Mouse (Mus musculus) heart, postnatal 36 days (tissue): ENCODE results near the gene Tmem259. TPM values are rescaled to one million over a fixed set of nuclear protein-coding genes. Genes with fewer than 3 reads are reported as not detected.

Source experiments
- DNase-seq, 2 experiments: peaks; one replicate each; pipeline ENCODE4 v3.0.0; 2021 to 2022
- intact Hi-C: fragments of 180-260 bp; cut with DNase I; formaldehyde crosslinking; loops from one replicate; pipeline ENCODE4 v1.15.1; 2025
- total RNA-seq, 2 experiments: library from RNA; stranded (reverse); gene quantifications; 2 replicates each; pipeline ENCODE4 v1.2.3; 2021

Tmem259 gene
- total RNA-seq, 2 experiments from 2014 or later = 107 to 120 TPM

DNA sequence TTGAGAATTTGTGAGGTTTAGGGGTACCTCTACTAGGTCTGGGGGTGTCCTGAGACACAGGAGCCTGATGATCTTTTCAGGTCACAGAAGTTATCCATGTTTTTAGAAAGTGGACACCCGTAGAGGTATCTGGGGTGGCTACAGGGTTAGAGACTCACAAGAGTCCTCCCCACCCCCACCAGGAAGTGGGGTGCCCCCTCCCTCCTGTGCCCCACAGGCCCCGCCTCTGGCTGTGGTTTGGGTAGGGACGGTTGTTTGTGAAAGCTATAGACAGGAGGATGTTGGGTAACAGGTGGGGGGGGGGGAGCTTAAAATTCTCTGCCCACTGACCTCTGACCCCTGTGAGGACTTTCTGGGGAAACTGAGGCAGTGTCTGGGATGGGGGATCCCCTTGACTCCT lies 33.2 kb upstream of the Tmem259 start:
- peak in 1 of 2 experiments; percentile 55 for DNase-seq
- intact Hi-C loops = no loop called here

DNA sequence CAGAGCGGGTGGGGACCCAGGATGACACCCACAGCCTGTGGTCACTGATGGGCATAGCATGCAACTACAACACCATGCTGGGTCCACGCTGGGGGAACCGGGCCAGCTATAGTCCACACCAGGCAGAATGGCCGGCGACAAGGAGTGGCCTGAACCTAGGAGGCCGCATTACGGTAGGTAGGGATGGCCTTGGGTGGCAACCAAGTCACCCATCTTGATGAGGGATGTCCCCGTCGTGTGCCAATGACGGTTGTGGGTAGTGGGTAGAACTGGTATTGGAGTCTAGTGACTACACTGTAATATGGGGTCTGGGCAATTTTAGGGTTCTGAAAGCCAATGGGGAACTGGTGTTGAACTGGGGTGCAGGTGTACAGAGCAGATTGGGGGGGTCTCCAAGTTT lies 32.8 kb upstream of the Tmem259 start:
- intact Hi-C loops = no loop called here
- no peak for DNase-seq

DNA sequence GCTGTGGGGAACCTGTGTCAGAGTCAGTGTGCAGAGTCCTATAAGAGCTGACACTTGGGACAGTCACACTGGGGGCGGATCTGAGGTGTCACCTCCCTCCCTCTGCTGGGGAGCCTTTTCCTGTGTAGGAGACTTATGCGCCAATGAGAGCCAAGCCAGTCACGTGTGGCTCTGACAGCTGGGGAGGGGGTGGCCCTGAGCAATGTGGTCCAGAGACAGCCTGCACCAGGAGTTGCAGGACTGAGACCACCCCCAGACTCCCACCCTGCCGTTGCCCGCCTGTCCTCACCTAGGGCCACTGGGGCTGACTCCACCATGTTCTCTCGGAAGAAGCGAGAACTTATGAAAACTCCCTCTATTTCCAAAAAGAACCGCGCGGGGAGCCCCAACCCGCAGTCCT lies 32.4 kb upstream of the Tmem259 start, which contains the start of gene Arhgap45:
Gene Arhgap45 (plus strand): TSS at position 143 of the 400 bp plus-strand sequence.
- intact Hi-C loops = no loop called here
- peak in 1 of 2 experiments; percentile 38 for DNase-seq

DNA sequence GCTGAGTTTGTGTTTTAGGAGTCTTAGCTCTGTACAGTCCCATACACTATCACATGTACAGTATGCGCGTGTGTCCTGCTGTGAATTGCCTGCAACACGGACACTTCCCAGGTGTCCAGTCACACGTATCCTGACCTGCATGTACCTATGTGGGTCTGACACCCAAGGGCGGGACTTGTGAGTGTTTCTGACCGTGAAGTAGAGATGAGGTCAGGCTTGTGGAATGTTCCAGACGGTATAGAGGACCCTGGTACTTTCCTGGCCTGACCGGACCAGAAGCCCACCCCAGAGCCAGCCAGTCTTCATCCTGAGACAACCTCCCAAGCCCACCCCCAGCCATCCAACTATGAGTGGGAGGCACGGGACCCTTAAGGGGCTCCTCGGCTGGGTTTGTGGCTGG lies 31.5 kb upstream of the Tmem259 start:
- intact Hi-C loops = no loop called here

DNA sequence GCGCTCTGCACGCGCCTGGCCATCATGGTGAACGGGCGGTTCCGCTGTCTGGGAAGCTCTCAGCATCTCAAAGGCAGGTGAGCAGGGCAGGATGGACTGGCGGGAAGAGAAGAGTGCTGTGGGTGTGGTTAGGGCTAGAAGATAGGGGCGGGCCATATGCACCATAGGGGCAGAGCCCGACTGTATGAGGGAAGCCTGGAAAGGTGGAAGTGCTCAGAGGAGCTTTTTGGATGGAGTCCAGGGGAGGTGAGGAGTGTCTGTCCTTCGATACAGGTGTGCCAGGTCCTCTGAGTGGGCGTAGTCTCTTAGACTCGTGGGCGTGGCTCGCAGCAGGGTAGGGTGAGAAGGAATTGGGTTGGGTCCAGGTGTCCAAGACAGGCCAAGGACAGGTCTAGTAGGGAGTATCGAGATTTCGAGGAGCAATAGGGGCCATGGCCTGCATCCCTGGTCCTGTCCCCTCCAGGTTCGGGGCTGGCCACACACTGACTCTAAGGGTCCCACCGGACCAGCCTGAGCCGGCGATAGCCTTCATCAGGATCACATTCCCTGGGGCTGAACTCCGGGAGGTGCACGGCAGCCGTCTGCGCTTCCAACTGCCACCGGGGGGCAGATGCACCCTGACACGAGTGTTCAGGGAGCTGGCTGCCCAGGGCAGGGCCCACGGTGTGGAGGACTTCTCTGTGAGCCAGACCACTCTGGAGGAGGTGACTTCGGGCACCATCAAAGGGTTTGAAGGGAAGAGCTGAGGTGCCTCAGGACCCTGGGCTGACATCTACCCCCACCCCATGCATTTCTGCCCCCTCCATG lies 30.6 kb upstream of the Tmem259 start:
- intact Hi-C loops = no loop called here
- DNase-seq = no peak

More for the DNA sequence above, 31.5 kb upstream of the Tmem259 start:
- DNase-seq = no peak

- intact Hi-C loops = no loop called here
- no peak for DNase-seq
Measured at GRCm38 (mm10) chr10:80013609-80014008, 29.5 kb upstream of the Tmem259 start.

DNA sequence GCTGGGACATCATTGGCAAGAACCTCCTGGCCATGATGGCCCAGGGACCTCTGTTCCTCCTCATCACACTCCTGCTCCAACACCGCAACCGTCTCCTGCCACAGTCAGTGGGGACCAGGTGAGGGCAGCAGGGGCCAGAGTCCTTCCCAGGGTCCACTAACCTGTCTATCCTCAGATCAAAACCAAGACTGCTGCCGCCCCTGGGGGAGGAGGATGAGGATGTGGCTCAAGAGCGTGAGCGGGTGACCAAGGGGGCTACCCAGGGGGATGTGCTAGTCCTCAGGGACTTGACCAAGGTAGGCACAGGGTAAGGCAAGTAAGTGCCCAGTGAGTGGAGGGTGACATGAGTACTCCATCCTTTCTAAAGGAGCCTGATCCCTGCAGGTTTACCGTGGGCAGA lies 27.6 kb upstream of the Tmem259 start:
- no peak for DNase-seq
- intact Hi-C loops = no loop called here

- DNase-seq = no peak
- intact Hi-C loops = no loop called here
Measured at GRCm38 (mm10) chr10:80004233-80004705, 20.1 kb upstream of the Tmem259 start.

GRCm38 (mm10) chr10:80003374-80004232 lies 19.5 kb upstream of the Tmem259 start:
- peak in 1 of 2 experiments; percentile 33 for DNase-seq
- intact Hi-C loops = loop anchor here (2.0 kb wide), 1 partner anchor 31 kb away; no protein-coding TSS in a partner anchor

DNA sequence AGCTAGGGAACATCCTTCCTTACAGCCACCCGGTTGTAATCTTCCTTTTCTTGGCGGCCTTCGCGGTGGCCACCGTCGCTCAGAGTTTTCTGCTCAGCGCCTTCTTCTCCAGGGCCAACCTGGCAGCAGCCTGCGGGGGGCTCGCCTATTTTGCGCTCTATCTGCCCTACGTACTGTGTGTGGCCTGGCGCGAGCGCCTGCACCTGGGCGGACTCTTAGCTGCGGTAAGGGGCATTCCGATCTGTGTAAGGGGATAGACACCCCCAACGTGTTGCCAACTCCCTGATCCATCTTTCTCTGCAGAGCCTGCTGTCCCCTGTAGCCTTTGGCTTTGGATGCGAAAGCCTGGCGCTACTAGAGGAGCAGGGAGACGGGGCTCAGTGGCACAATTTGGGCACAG lies 18.7 kb upstream of the Tmem259 start:
- DNase-seq = no peak
- intact Hi-C loops = loop anchor here (2.0 kb wide), 1 partner anchor 32 kb away; no protein-coding TSS in a partner anchor

DNA sequence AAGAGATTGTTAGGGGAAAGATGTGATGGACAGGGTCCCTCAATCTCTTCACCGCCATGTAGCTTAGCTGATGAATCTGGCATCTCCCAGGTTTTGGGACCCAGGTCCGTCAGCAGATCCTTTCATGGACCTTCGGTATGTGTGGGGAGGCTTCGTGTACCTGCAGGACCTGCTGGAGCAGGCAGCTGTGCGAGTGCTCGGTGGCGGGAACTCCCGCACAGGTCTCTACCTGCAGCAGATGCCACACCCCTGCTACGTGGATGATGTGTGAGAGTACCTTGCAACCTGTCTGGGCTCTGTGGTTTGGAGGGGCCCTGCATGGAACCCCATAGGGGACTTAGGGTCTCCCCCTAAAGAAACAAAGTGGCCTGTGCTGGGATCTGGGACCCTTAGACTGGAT lies 17.8 kb upstream of the Tmem259 start:
- DNase-seq = no peak
- intact Hi-C loops = loop anchor here (2.0 kb wide), 1 partner anchor 33 kb away; no protein-coding TSS in a partner anchor

- intact Hi-C loops = loop anchor here (10.0 kb wide), 1 partner anchor 697 kb away; no protein-coding TSS in a partner anchor
- peak; percentile 43 to 57 for DNase-seq
Measured at GRCm38 (mm10) chr10:79997819-79998218, 13.7 kb upstream of the Tmem259 start.

- intact Hi-C loops = loop anchor here (10.0 kb wide), 1 partner anchor 698 kb away; no protein-coding TSS in a partner anchor
- DNase-seq = peak; percentile 60 to 78
Measured at GRCm38 (mm10) chr10:79997034-79997760, 13.1 kb upstream of the Tmem259 start.

DNA sequence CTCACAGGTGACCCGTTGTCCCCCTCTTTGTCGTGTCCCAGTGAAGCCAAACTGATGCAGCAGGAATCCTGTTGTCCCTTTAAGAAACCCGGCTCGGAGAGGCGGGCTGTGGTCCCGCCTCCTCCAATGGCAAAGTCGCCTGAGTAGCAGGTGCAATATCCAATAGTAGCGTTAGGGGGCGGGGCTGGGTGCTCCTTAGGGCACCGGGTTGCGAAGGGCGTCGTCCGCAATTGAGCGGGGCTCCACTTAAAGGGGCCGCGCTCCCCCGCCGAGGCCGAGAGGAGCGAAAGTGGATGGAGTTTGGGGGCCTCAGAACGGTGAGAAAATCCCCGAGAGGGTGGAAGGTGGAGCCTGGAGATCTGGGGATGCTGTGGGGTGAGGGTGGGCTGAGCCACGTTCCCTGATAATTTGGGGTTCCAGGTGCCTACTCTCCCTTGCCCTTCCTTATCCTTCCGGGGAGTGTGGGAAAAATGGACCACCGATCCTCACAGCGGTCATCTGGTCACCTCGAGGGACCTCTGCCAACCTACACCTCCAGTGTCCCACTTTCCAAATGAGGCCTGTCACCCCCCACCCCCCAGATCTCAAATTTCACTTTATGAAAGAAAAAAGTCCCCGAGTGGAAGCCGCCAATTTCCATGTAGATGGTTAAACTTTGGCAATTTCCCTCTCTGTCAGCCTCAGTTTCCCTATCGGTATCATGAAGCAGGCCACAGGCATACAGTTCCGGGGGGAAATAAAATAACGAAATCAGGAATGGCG lies 12.3 kb upstream of the Tmem259 start, which contains the start of gene Abca7:
Gene Abca7 (plus strand): TSS at position 223 of the 762 bp plus-strand sequence.
- intact Hi-C loops = loop anchor here (10.0 kb wide), 1 partner anchor 698 kb away; no protein-coding TSS in a partner anchor

GRCm38 (mm10) chr10:79995636-79996035 lies 11.5 kb upstream of the Tmem259 start:
- DNase-seq = no peak
- intact Hi-C loops = loop anchor here (10.0 kb wide), 1 partner anchor 699 kb away; no protein-coding TSS in a partner anchor

More for the DNA sequence above, 12.3 kb upstream of the Tmem259 start, which contains the start of gene Abca7:
- DNase-seq = peak; percentile 98 to 100

GRCm38 (mm10) chr10:79994397-79995115 lies 10.4 kb upstream of the Tmem259 start:
- intact Hi-C loops = loop anchor here (10.0 kb wide), 1 partner anchor 700 kb away; no protein-coding TSS in a partner anchor
- DNase-seq = peak; percentile 35 to 51

DNA sequence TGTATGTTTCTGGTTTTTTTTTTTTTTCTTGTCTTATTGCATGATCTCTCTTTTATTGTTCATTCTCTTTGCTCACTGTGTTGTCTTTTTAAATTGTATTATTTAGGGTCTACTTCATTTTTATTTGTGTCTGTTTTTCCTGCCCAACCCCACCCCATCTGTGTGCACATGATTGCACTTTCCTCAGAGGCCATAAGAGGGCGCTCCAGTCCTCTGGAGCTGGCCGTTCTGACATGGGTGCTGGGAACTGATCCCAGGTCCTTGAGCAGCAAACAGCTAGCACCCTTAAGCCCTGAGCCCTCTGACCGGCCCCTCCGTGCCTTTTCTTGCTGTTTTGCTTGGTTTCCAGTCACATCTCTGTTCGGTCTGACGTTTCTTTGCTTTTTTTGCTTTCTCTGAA lies 7.4 kb upstream of the Tmem259 start:
- DNase-seq = no peak
- intact Hi-C loops = loop anchor here (2.0 to 10.0 kb wide), 2 partner anchors 43 to 703 kb away; no protein-coding TSS in a partner anchor

DNA sequence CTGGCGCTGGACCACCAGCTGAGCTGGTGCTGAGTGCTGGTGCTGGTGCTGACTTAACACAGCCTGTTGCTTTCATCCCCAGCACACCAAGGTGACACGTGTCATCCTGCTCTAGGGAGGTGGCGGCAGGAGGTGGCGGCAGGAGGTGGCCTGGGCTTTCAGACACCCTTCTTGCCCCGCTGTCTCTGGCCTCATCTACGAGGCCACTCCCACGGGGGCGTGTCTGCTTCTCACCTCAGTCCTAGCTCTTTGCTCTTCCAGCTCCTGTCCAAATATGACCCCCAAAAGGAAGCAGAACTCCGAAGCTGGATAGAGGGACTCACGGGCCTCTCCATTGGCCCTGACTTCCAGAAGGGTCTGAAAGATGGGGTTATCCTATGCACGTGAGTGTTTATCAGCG lies 7.0 kb upstream of the Tmem259 start:
- intact Hi-C loops = loop anchor here (2.0 to 10.0 kb wide), 2 partner anchors 44 to 704 kb away; no protein-coding TSS in a partner anchor
- DNase-seq = no peak
